Mouse (Mus musculus) hindbrain, embryonic 12.5 days (tissue): ENCODE data around the gene Skap2. TPM values are rescaled to one million over a fixed set of nuclear protein-coding genes. Genes with fewer than 3 reads are reported as not detected.

ENCODE experiments used
- ATAC-seq: fragments of 200-750 bp; cut with Nextera tagmentation; 2 replicates; pipeline ENCODE4 v1.8.0; 2017; ENCODE audit warnings: moderate TSS enrichment; ENCODE audit not compliant: low FRiP score
- H3K27ac ChIP-seq: fragments of 300-500 bp; sonication (generic); 2 replicates; pipeline ENCODE4 v1.5.1; 2016; ENCODE audit warnings: mild to moderate bottlenecking
- H3K27me3 ChIP-seq: fragments of 300-500 bp; sonication (generic); 2 replicates; pipeline ENCODE4 v1.6.1; 2016; ENCODE audit warnings: mild to moderate bottlenecking
- H3K36me3 ChIP-seq: fragments of 300-500 bp; sonication (generic); 2 replicates; pipeline ENCODE4 v1.6.1; 2016; ENCODE audit warnings: mild to moderate bottlenecking
- H3K4me1 ChIP-seq: fragments of 300-500 bp; sonication (generic); 2 replicates; pipeline ENCODE4 v1.6.1; 2016
- H3K4me2 ChIP-seq: fragments of 300-500 bp; sonication (generic); replicated peaks from 2 replicates; pipeline ENCODE4 v1.6.1; 2016; ENCODE audit warnings: mild to moderate bottlenecking
- H3K4me3 ChIP-seq: fragments of 300-500 bp; sonication (generic); 2 replicates; pipeline ENCODE4 v1.5.1; 2016; ENCODE audit warnings: mild to moderate bottlenecking
- H3K9ac ChIP-seq: fragments of 300-500 bp; sonication (generic); 2 replicates; pipeline ENCODE4 v1.6.1; 2016; ENCODE audit warnings: mild to moderate bottlenecking, moderate library complexity
- H3K9me3 ChIP-seq: fragments of 300-500 bp; sonication (generic); replicated peaks from 2 replicates; pipeline ENCODE4 v1.6.1; 2016; ENCODE audit warnings: mild to moderate bottlenecking
- WGBS: fragments of 180-500 bp; shearing (Covaris S2); methylation state at CpG from one replicate; pipeline ENCODE4 v1.1.7; 2016; 5-methylcytosine and 5-hydroxymethylcytosine counted together
- polyA plus RNA-seq: library from polyadenylated mRNA; unstranded; fragments of >200 nt; fragmentation: Nextera tagmentation; extraction: Ambion mirVana; gene quantifications from 2 replicates; pipeline ENCODE4 v1.2.1, GENCODE M21; 2016

The Skap2 gene
- polyA plus RNA-seq, 1 experiment from 2014 or later, result 24.4 TPM

DNA sequence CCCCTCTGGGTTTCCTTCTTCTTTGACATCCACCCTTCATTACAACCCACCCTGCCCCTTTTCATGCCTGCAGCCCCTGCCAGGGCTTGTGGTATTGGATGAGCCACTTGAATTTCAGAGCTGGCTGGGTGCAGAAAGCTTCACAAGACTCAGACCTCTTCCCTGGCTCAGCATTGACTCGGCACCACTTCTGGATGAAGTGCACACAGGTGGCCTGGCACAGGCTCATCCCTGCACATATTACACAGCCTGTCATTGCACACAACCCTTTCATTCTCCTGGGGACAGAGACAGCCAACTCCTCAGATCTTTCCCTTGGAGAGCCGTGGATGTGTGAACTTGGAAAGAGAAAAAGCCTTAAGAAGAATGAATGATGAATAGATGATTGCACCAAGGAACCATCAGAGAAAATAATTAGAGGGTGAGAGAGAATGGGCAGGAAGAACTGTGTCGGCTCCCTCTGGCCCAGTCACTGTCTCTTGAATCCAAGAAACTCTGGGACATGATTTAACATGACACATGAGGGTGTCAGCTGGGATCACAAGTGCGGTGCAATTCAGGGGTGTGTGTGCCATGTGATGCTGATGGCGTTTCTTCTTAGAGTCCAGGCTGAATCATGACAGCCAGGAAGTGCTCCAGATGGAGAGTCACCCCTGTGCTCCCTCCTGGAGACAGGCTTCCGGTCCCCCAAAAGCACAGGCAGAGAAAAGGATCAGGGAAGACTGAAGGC lies 195.3 kb downstream of the Skap2 start:
- H3K4me3 ChIP-seq, result no peak overlapping the region
- no peak overlapping the region for H3K9ac ChIP-seq
- ATAC-seq, result no peak
- H3K27me3 ChIP-seq, result no peaks in the 10 kb centered on the region
- no peak overlapping the region for H3K4me2 ChIP-seq
- WGBS, result 81% methylated on average over 6 of the region's 6 CpGs
- H3K27ac ChIP-seq, result no peak overlapping the region
- no peaks in the 10 kb centered on the region for H3K36me3 ChIP-seq
- H3K9me3 ChIP-seq, result peaks cover 8% of the 10 kb centered on the region; the same call in 1 of the 2 replicates
- H3K4me1 ChIP-seq, result 0 out of 2 replicates have a peak, but pooled peaks cover 4% of the 10 kb centered on the region

DNA sequence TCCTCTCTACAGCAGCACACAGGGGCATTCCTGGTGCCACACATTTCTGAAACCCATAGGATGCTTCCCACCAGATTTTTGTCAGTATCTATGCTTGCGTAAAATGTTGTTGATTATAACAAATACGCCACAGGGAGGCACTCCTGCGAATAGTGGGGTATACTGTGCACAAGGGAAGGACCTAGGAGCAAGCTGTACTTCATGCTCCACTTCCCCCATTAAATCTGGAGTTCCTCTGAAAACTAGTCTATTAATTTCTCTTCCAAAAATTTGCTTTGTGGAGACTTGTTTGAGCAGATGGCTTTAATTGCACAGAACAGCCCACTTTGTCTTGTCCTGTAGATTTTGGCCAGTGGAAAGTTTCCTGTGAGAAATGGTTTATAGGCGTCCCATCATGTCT lies 201.4 kb downstream of the Skap2 start:
- WGBS, result 89% methylated on average over 4 of the region's 4 CpGs
- no peak for ATAC-seq
- Histone ChIP-seq H3K4me2 (no peak overlapping the region), H3K27me3 (no peaks in the 10 kb centered on the region), H3K9me3 (no peaks in the 10 kb centered on the region), H3K27ac (no peak overlapping the region), H3K4me1 (0 out of 2 replicates have a peak, but pooled peaks cover 4% of the 10 kb centered on the region), H3K36me3 (no peaks in the 10 kb centered on the region), H3K4me3 (no peak overlapping the region), H3K9ac (no peak overlapping the region)

GRCm38 (mm10) chr6:51809164-51809824 lies 203.1 kb downstream of the Skap2 start:
- no peak overlapping the region for H3K4me3 ChIP-seq
- H3K36me3 ChIP-seq, result no peaks in the 10 kb centered on the region
- H3K27ac ChIP-seq, result no peak overlapping the region
- 82% methylated on average over 12 of the region's 12 CpGs for WGBS
- no peaks in the 10 kb centered on the region for H3K9me3 ChIP-seq
- H3K4me1 ChIP-seq, result 0 out of 2 replicates have a peak, but pooled peaks cover 4% of the 10 kb centered on the region
- H3K27me3 ChIP-seq, result no peaks in the 10 kb centered on the region
- ATAC-seq, result no peak
- no peak overlapping the region for H3K9ac ChIP-seq
- H3K4me2 ChIP-seq, result no peak overlapping the region

DNA sequence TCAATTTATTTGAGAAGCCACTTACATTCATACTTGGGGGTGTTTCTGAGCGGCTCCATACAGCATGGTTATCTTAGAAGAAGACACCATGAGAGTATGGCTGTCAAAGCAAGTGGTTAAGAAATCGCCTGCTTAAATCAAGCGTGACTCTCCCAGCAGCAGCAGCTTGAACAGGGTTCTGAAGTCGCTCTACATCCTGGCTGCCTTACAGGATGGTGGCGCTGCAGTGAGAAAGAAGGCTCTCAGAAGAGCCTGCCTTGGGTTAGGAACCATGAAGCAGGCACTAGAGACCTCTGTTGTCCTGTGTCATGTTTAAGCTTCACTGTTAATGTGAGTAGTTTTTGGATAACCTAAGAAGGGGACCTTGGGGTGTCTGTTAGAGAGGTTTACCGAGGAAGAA lies 204.3 kb downstream of the Skap2 start:
- H3K36me3 ChIP-seq, result no peaks in the 10 kb centered on the region
- H3K4me2 ChIP-seq, result no peak overlapping the region
- H3K9ac ChIP-seq, result no peak overlapping the region
- H3K4me3 ChIP-seq, result no peak overlapping the region
- ATAC-seq, result no peak
- H3K4me1 ChIP-seq, result 0 out of 2 replicates have a peak, but pooled peaks cover 4% of the 10 kb centered on the region
- no peak overlapping the region for H3K27ac ChIP-seq
- no peaks in the 10 kb centered on the region for H3K9me3 ChIP-seq
- H3K27me3 ChIP-seq, result no peaks in the 10 kb centered on the region
- WGBS, result 64% methylated on average over 6 of the region's 6 CpGs

Other genes with a start within 250 kb of the Skap2 start
- 2.1 and 3.2 TPM in 2 replicates for gene Hoxa1, start 145.8 kb upstream of the Skap2 start, polyA plus RNA-seq
- 52.2 and 70.1 TPM in 2 replicates for gene Hoxa2, start 152.3 kb upstream of the Skap2 start, polyA plus RNA-seq
- 5.6 and 6.9 TPM in 2 replicates for gene 5730596B20Rik, start 164.9 kb upstream of the Skap2 start, polyA plus RNA-seq
- 6.9 and 12.5 TPM in 2 replicates for gene Hoxa4, start 179.2 kb upstream of the Skap2 start, polyA plus RNA-seq
- gene Hoxa5, start 192.0 kb upstream of the Skap2 start, polyA plus RNA-seq, result 53.4 and 82.9 TPM in 2 replicates
- 18.7 and 20.5 TPM in 2 replicates for gene Hoxa6, start 196.2 kb upstream of the Skap2 start, polyA plus RNA-seq
- gene Hoxa3, start 200.8 kb upstream of the Skap2 start, polyA plus RNA-seq, result 13.7 and 19.5 TPM in 2 replicates
- gene Gm28308, start 200.8 kb upstream of the Skap2 start, polyA plus RNA-seq, result not detected in 2 replicates
- 0.79 and 1.0 TPM in 2 replicates for gene Hoxa7, start 209.3 kb upstream of the Skap2 start, polyA plus RNA-seq
- gene Hoxa9, start 218.5 kb upstream of the Skap2 start, polyA plus RNA-seq, result 0.12 TPM in 1 of 2 replicates, not detected in the other
- not detected in 2 replicates for gene Hoxa10, start 228.3 kb upstream of the Skap2 start, polyA plus RNA-seq
- gene Hoxa11, start 233.3 kb upstream of the Skap2 start, polyA plus RNA-seq, result not detected in 2 replicates
- gene Hoxa13, start 248.3 kb upstream of the Skap2 start, polyA plus RNA-seq, result not detected in 2 replicates